Mouse (Mus musculus): ENCODE data around the gene Asic2. TPM values are rescaled to one million over a fixed set of nuclear protein-coding genes. Genes with fewer than 3 reads are reported as not detected.

The Asic2 gene
- polyA plus RNA-seq, 1 experiment from 2014 or later, result not detected

DNA sequence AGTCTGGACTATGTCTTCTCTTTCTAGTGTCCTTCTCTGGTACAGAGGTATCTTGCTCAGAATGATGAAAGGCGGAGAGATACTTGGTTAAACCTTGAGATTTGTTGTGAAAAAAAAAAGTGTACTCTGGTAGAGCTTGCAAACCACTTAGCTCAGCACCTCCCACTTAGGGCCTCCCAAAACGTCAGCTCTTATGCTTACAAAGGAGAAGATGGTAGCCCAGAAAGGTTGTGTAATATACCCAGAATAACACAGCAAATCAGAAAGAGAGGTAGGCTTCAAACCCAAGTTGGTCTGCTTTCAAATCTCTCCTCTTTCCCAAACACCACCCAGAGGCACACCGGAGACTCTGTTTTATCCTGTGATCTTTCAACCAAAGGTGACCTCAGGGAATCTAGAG, 936.1 kb downstream of the Asic2 start:
- no peak overlapping the region for H3K4me3 ChIP-seq
- no peaks in the 10 kb centered on the region for H3K9me3 ChIP-seq (replicated peaks)
- no peak overlapping the region for H3K27ac ChIP-seq
- H3K9ac ChIP-seq, result no peak overlapping the region
- H3K27me3 ChIP-seq, result 0 out of 2 replicates have a peak, but pooled peaks cover 2% of the 10 kb centered on the region
- H3K4me1 ChIP-seq (replicated peaks), result no peaks in the 10 kb centered on the region
- H3K36me3 ChIP-seq, result no peaks in the 10 kb centered on the region
- H3K4me2 ChIP-seq, result no peak overlapping the region
- WGBS, result 83% methylated on average over 3 of the region's 3 CpGs
- ATAC-seq (replicated peaks; ENCODE audit: insufficient number of reproducible peaks, insufficient read depth, low FRiP score, low read depth), result no peak

DNA sequence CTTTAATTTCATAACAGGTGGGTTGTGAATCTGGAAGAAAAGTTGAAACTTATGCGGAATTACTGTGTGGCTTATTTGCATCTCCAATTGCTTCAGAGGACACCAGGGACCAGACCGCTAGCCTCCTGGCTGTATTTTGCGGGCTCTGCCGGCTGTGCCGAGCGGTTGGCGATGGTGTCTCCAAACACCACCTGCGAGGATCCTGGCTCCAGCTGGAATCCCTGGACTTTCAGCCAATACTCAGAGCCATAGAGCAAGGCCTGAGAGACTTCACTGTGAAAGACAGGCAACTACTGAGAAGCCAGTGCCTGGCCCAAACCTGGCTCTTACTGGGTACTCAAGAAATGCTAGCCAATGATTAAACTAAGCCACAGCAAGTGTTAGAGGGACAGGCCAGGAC, 953.5 kb downstream of the Asic2 start:
- WGBS, result 90% methylated on average over 8 of the region's 8 CpGs
- H3K9ac ChIP-seq, result no peak overlapping the region
- no peaks in the 10 kb centered on the region for H3K27me3 ChIP-seq
- H3K27ac ChIP-seq, result no peak overlapping the region
- no peaks in the 10 kb centered on the region for H3K4me1 ChIP-seq (replicated peaks)
- no peaks in the 10 kb centered on the region for H3K9me3 ChIP-seq (replicated peaks)
- H3K4me2 ChIP-seq, result no peak overlapping the region
- H3K36me3 ChIP-seq, result no peaks in the 10 kb centered on the region
- ATAC-seq (replicated peaks; ENCODE audit: insufficient number of reproducible peaks, insufficient read depth, low FRiP score, low read depth), result no peak
- H3K4me3 ChIP-seq, result no peak overlapping the region

DNA sequence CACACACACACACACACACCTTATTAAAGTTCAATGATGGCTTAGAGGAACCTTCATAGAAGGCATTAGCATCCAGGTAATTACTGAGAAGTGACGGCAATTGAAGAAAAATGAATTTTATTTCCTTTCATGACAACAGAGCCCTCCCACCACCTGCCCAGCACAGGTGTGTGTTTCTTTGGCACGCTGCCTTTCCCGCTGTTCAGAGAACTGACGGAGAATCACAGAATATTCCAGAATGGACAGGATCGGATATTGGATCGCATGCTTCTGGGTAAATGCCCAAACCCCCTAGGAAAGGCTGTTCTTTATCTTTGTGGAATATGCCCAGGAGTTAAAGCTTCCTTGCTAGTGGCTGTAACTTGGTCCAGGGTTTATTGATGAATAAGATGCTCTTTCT, 954.8 kb downstream of the Asic2 start:
- Histone ChIP-seq H3K27me3 (no peaks in the 10 kb centered on the region), H3K4me2 (no peak overlapping the region), H3K4me1 (replicated peaks) (no peaks in the 10 kb centered on the region), H3K4me3 (no peak overlapping the region), H3K9ac (no peak overlapping the region), H3K36me3 (no peaks in the 10 kb centered on the region), H3K27ac (no peak overlapping the region), H3K9me3 (replicated peaks) (no peaks in the 10 kb centered on the region)
- 92% methylated on average over 6 of the region's 6 CpGs for WGBS
- no peak for ATAC-seq (replicated peaks; ENCODE audit: insufficient number of reproducible peaks, insufficient read depth, low FRiP score, low read depth)

DNA sequence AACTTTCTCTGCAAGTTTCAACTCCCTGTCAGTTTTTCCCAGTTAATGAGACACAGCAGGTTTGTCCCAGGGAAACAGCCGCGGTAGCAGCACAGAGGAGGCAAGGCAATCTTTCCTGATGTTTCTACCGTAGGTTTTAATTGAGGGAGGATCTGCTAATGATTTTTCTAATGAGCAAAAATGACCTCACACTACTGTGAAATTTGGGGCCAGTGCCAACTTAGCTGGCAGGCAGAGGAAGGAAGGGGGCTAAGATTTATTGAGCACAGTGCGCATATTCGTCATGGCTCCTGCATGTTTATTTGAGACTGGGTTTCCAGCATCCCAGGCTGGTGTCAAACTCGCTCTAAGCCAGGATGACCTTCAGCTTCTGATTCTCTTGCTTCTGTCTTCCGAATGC, 957.5 kb downstream of the Asic2 start:
- whole genome bisulfite sequencing, result 68% methylated on average over 7 of the region's 7 CpGs
- Histone ChIP-seq H3K4me3 (no peak overlapping the region), H3K4me1 (replicated peaks) (no peaks in the 10 kb centered on the region), H3K36me3 (no peaks in the 10 kb centered on the region), H3K9ac (no peak overlapping the region), H3K27ac (no peak overlapping the region), H3K4me2 (no peak overlapping the region), H3K27me3 (no peaks in the 10 kb centered on the region), H3K9me3 (replicated peaks) (no peaks in the 10 kb centered on the region)
- ATAC-seq (replicated peaks; ENCODE audit: insufficient number of reproducible peaks, insufficient read depth, low FRiP score, low read depth), result no peak

DNA sequence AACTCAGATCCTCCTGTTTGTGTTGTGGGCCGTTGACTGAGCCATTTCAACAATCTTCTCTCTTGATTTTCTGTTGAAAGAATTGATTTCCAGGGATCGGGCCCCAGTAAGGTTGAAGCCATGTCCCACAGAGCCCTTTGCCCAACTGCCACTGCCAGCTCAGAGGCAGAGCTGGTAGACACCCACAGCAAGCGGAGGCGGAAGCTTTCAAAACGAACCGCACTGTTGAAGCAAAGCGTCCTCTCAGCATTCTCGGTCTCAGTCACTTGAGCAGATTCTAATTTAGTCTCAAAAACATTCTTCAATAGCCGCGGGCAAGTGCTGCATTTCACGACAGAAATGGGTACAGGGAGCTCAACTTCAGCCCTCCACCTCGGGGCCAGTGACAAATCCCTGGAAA, 958.9 kb downstream of the Asic2 start:
- H3K9ac ChIP-seq, result no peak overlapping the region
- no peaks in the 10 kb centered on the region for H3K4me1 ChIP-seq (replicated peaks)
- no peak overlapping the region for H3K4me2 ChIP-seq
- 78% methylated on average over 12 of the region's 12 CpGs for whole genome bisulfite sequencing
- H3K9me3 ChIP-seq (replicated peaks), result no peaks in the 10 kb centered on the region
- H3K4me3 ChIP-seq, result no peak overlapping the region
- H3K27me3 ChIP-seq, result no peaks in the 10 kb centered on the region
- no peaks in the 10 kb centered on the region for H3K36me3 ChIP-seq
- no peak for ATAC-seq (replicated peaks; ENCODE audit: insufficient number of reproducible peaks, insufficient read depth, low FRiP score, low read depth)
- H3K27ac ChIP-seq, result no peak overlapping the region

DNA sequence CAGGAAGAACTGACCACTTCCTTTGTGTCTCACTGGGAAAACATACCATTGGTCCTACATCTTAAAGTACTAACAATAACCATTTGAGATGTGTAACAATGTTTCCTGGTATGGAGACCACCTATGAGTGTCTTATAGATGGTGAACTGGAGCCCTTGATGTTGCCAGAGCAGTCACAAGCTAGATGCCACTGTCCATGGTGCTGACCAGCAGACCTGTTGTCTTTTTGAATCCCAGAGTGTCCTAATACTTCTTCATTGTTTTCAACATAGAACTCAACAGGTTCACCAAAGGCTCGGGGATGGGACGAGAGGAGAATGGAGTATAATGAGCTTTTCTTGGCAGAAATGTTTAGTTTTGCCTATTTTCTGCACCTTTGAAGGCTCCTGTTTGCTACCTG, 962.4 kb downstream of the Asic2 start:
- ATAC-seq (replicated peaks; ENCODE audit: insufficient number of reproducible peaks, insufficient read depth, low FRiP score, low read depth), result no peak
- H3K4me1 ChIP-seq (replicated peaks), result no peaks in the 10 kb centered on the region
- no peak overlapping the region for H3K4me3 ChIP-seq
- 49% methylated on average over 2 of the region's 2 CpGs for WGBS
- no peak overlapping the region for H3K9ac ChIP-seq
- H3K9me3 ChIP-seq (replicated peaks), result no peaks in the 10 kb centered on the region
- no peaks in the 10 kb centered on the region for H3K27me3 ChIP-seq
- no peak overlapping the region for H3K4me2 ChIP-seq
- no peak overlapping the region for H3K27ac ChIP-seq
- H3K36me3 ChIP-seq, result no peaks in the 10 kb centered on the region

DNA sequence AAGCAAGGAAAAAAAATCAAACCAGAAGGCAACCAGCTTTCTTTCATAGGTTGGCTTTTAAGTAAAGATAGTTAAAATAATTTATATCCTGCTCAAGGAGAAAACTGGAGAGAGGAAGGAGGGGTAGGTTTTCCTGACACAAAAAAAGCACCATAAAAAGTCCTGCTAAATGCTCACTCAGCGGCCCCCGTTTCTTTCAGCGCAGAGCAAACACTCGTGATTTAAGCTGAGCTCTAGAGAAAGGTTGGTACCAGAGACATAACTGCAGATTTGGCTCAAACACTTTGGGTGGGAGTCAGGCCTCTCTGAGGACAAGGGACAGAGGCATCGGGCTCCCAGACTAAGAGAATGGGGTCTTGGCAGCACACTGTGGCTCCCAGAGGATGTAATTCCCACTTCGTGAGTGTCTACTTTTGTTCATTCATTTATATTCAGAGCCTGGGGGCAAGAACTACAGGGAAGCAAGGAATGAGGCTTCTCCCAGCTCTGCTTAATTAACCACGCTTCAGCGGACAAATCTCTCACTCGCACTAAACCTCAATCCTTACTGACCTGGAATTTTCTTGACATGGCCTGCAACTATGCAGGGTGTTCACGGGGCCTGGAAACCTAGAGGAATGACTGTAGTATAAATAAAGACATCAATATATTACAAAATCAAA, 965.4 kb downstream of the Asic2 start:
- no peak for ATAC-seq (replicated peaks; ENCODE audit: insufficient number of reproducible peaks, insufficient read depth, low FRiP score, low read depth)
- Histone ChIP-seq H3K4me3 (no peak overlapping the region), H3K4me1 (replicated peaks) (no peaks in the 10 kb centered on the region), H3K4me2 (no peak overlapping the region), H3K9me3 (replicated peaks) (no peaks in the 10 kb centered on the region), H3K9ac (no peak overlapping the region), H3K36me3 (no peaks in the 10 kb centered on the region), H3K27me3 (no peaks in the 10 kb centered on the region), H3K27ac (no peak overlapping the region)
- 76% methylated on average over 10 of the region's 10 CpGs for WGBS

GRCm38 (mm10) chr11:80995621-80996020, 972.6 kb downstream of the Asic2 start:
- H3K4me1 ChIP-seq (replicated peaks), result no peaks in the 10 kb centered on the region
- 78% methylated on average over 5 of the region's 5 CpGs for WGBS
- H3K4me3 ChIP-seq, result no peak overlapping the region
- H3K9me3 ChIP-seq (replicated peaks), result no peaks in the 10 kb centered on the region
- no peak overlapping the region for H3K27ac ChIP-seq
- no peak overlapping the region for H3K4me2 ChIP-seq
- no peaks in the 10 kb centered on the region for H3K36me3 ChIP-seq
- H3K9ac ChIP-seq, result no peak overlapping the region
- ATAC-seq (replicated peaks; ENCODE audit: insufficient number of reproducible peaks, insufficient read depth, low FRiP score, low read depth), result no peak
- H3K27me3 ChIP-seq, result no peaks in the 10 kb centered on the region

- no peak overlapping the region for H3K4me3 ChIP-seq
- H3K36me3 ChIP-seq, result no peaks in the 10 kb centered on the region
- WGBS, result 78% methylated on average over 5 of the region's 5 CpGs
- no peak for ATAC-seq (replicated peaks; ENCODE audit: insufficient number of reproducible peaks, insufficient read depth, low FRiP score, low read depth)
- no peaks in the 10 kb centered on the region for H3K9me3 ChIP-seq (replicated peaks)
- H3K4me2 ChIP-seq, result no peak overlapping the region
- H3K4me1 ChIP-seq (replicated peaks), result no peaks in the 10 kb centered on the region
- no peak overlapping the region for H3K27ac ChIP-seq
- H3K27me3 ChIP-seq, result no peaks in the 10 kb centered on the region
- no peak overlapping the region for H3K9ac ChIP-seq
Measured at GRCm38 (mm10) chr11:80983530-80983929, 984.7 kb downstream of the Asic2 start.

DNA sequence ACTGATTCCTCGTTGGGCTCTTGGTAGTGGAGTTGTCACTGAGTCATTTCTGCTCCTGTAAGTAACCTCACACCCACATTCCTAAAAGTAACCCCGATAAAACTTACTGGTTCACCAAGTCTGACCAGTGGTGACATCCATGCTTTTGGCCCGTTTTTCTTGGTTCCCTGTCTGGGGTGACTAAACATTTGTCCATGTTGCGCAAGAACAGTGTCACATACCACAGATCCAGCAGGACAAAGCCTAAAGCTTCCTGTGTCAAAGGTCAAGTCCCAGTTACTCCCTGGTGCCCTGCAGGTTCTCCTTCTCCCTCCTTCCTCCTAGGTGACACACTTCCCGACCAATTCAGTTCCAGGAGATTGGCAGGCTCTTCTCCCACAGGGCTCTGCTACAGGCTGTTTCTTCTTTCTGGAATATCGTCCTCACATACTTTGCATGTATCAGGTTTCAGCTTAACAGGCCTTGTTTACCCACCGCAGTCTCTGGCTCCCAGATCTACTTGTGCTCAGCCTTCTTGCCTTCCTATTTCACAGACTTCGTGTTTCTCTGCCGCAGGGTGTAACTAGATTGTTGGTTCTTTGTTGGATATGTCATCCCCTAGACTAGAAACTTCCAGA, 991.9 kb downstream of the Asic2 start:
- WGBS, result 52% methylated on average over 9 of the region's 9 CpGs
- ATAC-seq (replicated peaks; ENCODE audit: insufficient number of reproducible peaks, insufficient read depth, low FRiP score, low read depth), result no peak
- Histone ChIP-seq H3K9me3 (replicated peaks) (no peaks in the 10 kb centered on the region), H3K27me3 (no peaks in the 10 kb centered on the region), H3K4me2 (no peak overlapping the region), H3K36me3 (no peaks in the 10 kb centered on the region), H3K4me1 (replicated peaks) (no peaks in the 10 kb centered on the region), H3K9ac (no peak overlapping the region), H3K27ac (no peak overlapping the region), H3K4me3 (no peak overlapping the region)

GRCm38 (mm10) chr11:80974616-80975015, 993.6 kb downstream of the Asic2 start:
- H3K27me3 ChIP-seq, result no peaks in the 10 kb centered on the region
- no peak overlapping the region for H3K27ac ChIP-seq
- H3K4me1 ChIP-seq (replicated peaks), result no peaks in the 10 kb centered on the region
- ATAC-seq (replicated peaks; ENCODE audit: insufficient number of reproducible peaks, insufficient read depth, low FRiP score, low read depth), result no peak
- 86% methylated on average over 5 of the region's 5 CpGs for WGBS
- no peak overlapping the region for H3K4me3 ChIP-seq
- no peak overlapping the region for H3K9ac ChIP-seq
- no peaks in the 10 kb centered on the region for H3K9me3 ChIP-seq (replicated peaks)
- H3K36me3 ChIP-seq, result no peaks in the 10 kb centered on the region
- H3K4me2 ChIP-seq, result no peak overlapping the region

DNA sequence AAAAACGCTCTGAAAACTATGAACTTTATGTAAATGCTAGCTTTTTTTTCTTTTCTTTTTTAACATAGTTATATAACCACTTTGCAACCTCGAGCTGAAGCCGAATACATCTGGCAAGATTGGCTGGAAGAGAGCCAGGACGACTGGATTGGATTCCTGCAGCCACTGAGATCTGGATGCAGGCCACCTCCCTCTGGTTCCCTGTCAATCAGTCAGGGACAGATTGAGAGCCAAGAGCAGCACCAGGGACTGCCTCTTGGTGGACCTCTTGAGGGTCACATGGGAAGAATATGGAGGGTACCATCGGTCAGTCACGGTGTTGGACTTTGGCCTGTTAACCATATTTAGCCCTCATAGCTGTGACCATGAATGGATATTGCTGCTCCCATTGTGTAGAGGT, 994.3 kb downstream of the Asic2 start:
- Histone ChIP-seq H3K4me1 (replicated peaks) (no peaks in the 10 kb centered on the region), H3K9ac (no peak overlapping the region), H3K27ac (no peak overlapping the region), H3K4me3 (no peak overlapping the region), H3K9me3 (replicated peaks) (no peaks in the 10 kb centered on the region), H3K36me3 (no peaks in the 10 kb centered on the region), H3K27me3 (no peaks in the 10 kb centered on the region), H3K4me2 (no peak overlapping the region)
- ATAC-seq (replicated peaks; ENCODE audit: insufficient number of reproducible peaks, insufficient read depth, low FRiP score, low read depth), result no peak
- WGBS, result 64% methylated on average over 6 of the region's 6 CpGs

Measured in heart, embryonic 15.5 days (tissue).